Mouse (Mus musculus) cortical plate, adult 2 months (tissue): Measurements from ENCODE around the gene Crb1.

ENCODE experiments used
- CTCF ChIP-seq: fragments of 200-500 bp; IDR thresholded peaks from 2 replicates; pipeline ENCODE4 v1.5.1; 2011; ENCODE audit warnings: mild to moderate bottlenecking, control low read depth, low read length; ENCODE audit not compliant: insufficient read depth; ENCODE audit errors: extremely low read depth
- POLR2A ChIP-seq: fragments of 200-500 bp; IDR thresholded peaks from 2 replicates; pipeline ENCODE4 v1.6.1; 2011; ENCODE audit warnings: mild to moderate bottlenecking, low read length, control low read depth; ENCODE audit not compliant: insufficient read depth; ENCODE audit errors: extremely low read depth

- TF ChIP-seq POLR2A (no peak), CTCF (0 out of 2 replicates have a peak, but pooled peaks have one; percentile 10)
These were observed 36.6 kb downstream of the Crb1 start for GRCm38 (mm10) chr1:139340178-139340859.
